Mouse (Mus musculus): ENCODE results near the gene Adamts12. TPM values are rescaled to one million over a fixed set of nuclear protein-coding genes. Genes with fewer than 3 reads are reported as not detected.

The Adamts12 gene
- polyA plus RNA-seq, 1 experiment = 0.15 TPM

- no peaks in the 10 kb centered on the region for H3K4me1 ChIP-seq (ENCODE audit: control insufficient read depth, insufficient read depth, low read length)
- no peak for TF ChIP-seq POLR2A (IDR thresholded peaks at IDR 0.05; ENCODE audit: borderline replicate concordance, insufficient read depth, low read length)
- TF ChIP-seq CTCF (IDR thresholded peaks at IDR 0.05; ENCODE audit: borderline replicate concordance, insufficient read depth, low read depth, low read length) = no peak
- H3K4me3 ChIP-seq (replicated peaks; ENCODE audit: insufficient read depth, low read depth, low read length) = no peak overlapping the region
- DNase-seq = peak in 1 of 2 experiments; percentile 3
- WGBS = 59% methylated on average over 13 of the region's 13 CpGs
- no peak overlapping the region for H3K27ac ChIP-seq (ENCODE audit: insufficient read depth, low read length)
- H3K27me3 ChIP-seq (ENCODE audit: control insufficient read depth, insufficient read depth, low read length) = no peaks in the 10 kb centered on the region
Observed at GRCm38 (mm10) chr15:11174842-11175241, 110.3 kb downstream of the Adamts12 start.

GRCm38 (mm10) chr15:11177448-11177847, 112.9 kb downstream of the Adamts12 start:
- Histone ChIP-seq H3K4me3 (replicated peaks; ENCODE audit: insufficient read depth, low read depth, low read length) (no peak overlapping the region), H3K27ac (ENCODE audit: insufficient read depth, low read length) (no peak overlapping the region), H3K27me3 (ENCODE audit: control insufficient read depth, insufficient read depth, low read length) (no peaks in the 10 kb centered on the region), H3K4me1 (ENCODE audit: control insufficient read depth, insufficient read depth, low read length) (no peaks in the 10 kb centered on the region)
- no peak for DNase-seq
- 41% methylated on average over 9 of the region's 9 CpGs for WGBS
- TF ChIP-seq CTCF (IDR thresholded peaks at IDR 0.05; ENCODE audit: borderline replicate concordance, insufficient read depth, low read depth, low read length) = no peak
- no peak for TF ChIP-seq POLR2A (IDR thresholded peaks at IDR 0.05; ENCODE audit: borderline replicate concordance, insufficient read depth, low read length)

GRCm38 (mm10) chr15:11179751-11180169, 115.2 kb downstream of the Adamts12 start:
- WGBS = 13% methylated on average over 2 of the region's 2 CpGs
- Histone ChIP-seq H3K27ac (ENCODE audit: insufficient read depth, low read length) (no peak overlapping the region), H3K27me3 (ENCODE audit: control insufficient read depth, insufficient read depth, low read length) (no peaks in the 10 kb centered on the region), H3K4me3 (replicated peaks; ENCODE audit: insufficient read depth, low read depth, low read length) (no peak overlapping the region), H3K4me1 (ENCODE audit: control insufficient read depth, insufficient read depth, low read length) (no peaks in the 10 kb centered on the region)
- DNase-seq = peak in 1 of 2 experiments; percentile 11
- TF ChIP-seq CTCF (IDR thresholded peaks at IDR 0.05; ENCODE audit: borderline replicate concordance, insufficient read depth, low read depth, low read length) (no peak), POLR2A (IDR thresholded peaks at IDR 0.05; ENCODE audit: borderline replicate concordance, insufficient read depth, low read length) (no peak)

GRCm38 (mm10) chr15:11186711-11187110, 122.1 kb downstream of the Adamts12 start:
- no peak for TF ChIP-seq CTCF (IDR thresholded peaks at IDR 0.05; ENCODE audit: borderline replicate concordance, insufficient read depth, low read depth, low read length)
- no peak for TF ChIP-seq POLR2A (IDR thresholded peaks at IDR 0.05; ENCODE audit: borderline replicate concordance, insufficient read depth, low read length)
- WGBS = 29% methylated on average over 4 of the region's 4 CpGs
- DNase-seq = no peak
- Histone ChIP-seq H3K27me3 (ENCODE audit: control insufficient read depth, insufficient read depth, low read length) (no peaks in the 10 kb centered on the region), H3K4me1 (ENCODE audit: control insufficient read depth, insufficient read depth, low read length) (no peaks in the 10 kb centered on the region), H3K27ac (ENCODE audit: insufficient read depth, low read length) (no peak overlapping the region), H3K4me3 (replicated peaks; ENCODE audit: insufficient read depth, low read depth, low read length) (no peak overlapping the region)

- no peak for DNase-seq
- H3K4me3 ChIP-seq (replicated peaks; ENCODE audit: insufficient read depth, low read depth, low read length) = no peak overlapping the region
- 84% methylated on average over 4 of the region's 4 CpGs for WGBS
- no peak for TF ChIP-seq POLR2A (IDR thresholded peaks at IDR 0.05; ENCODE audit: borderline replicate concordance, insufficient read depth, low read length)
- no peak for TF ChIP-seq CTCF (IDR thresholded peaks at IDR 0.05; ENCODE audit: borderline replicate concordance, insufficient read depth, low read depth, low read length)
- no peaks in the 10 kb centered on the region for H3K27me3 ChIP-seq (ENCODE audit: control insufficient read depth, insufficient read depth, low read length)
- H3K4me1 ChIP-seq (ENCODE audit: control insufficient read depth, insufficient read depth, low read length) = no peaks in the 10 kb centered on the region
- no peak overlapping the region for H3K27ac ChIP-seq (ENCODE audit: insufficient read depth, low read length)
Observed at GRCm38 (mm10) chr15:11190447-11190846, 125.9 kb downstream of the Adamts12 start.

GRCm38 (mm10) chr15:11192762-11193161, 128.2 kb downstream of the Adamts12 start:
- no peak for DNase-seq
- Histone ChIP-seq H3K27ac (ENCODE audit: insufficient read depth, low read length) (no peak overlapping the region), H3K4me1 (ENCODE audit: control insufficient read depth, insufficient read depth, low read length) (no peaks in the 10 kb centered on the region), H3K27me3 (ENCODE audit: control insufficient read depth, insufficient read depth, low read length) (no peaks in the 10 kb centered on the region), H3K4me3 (replicated peaks; ENCODE audit: insufficient read depth, low read depth, low read length) (no peak overlapping the region)
- TF ChIP-seq CTCF (IDR thresholded peaks at IDR 0.05; ENCODE audit: borderline replicate concordance, insufficient read depth, low read depth, low read length) (no peak), POLR2A (IDR thresholded peaks at IDR 0.05; ENCODE audit: borderline replicate concordance, insufficient read depth, low read length) (no peak)
- 86% methylated on average over 2 of the region's 2 CpGs for WGBS

- H3K27ac ChIP-seq (ENCODE audit: insufficient read depth, low read length) = no peak overlapping the region
- DNase-seq = peak in 1 of 2 experiments; percentile 29
- H3K27me3 ChIP-seq (ENCODE audit: control insufficient read depth, insufficient read depth, low read length) = no peaks in the 10 kb centered on the region
- no peak overlapping the region for H3K4me3 ChIP-seq (replicated peaks; ENCODE audit: insufficient read depth, low read depth, low read length)
- WGBS = 34% methylated on average over 6 of the region's 6 CpGs
- TF ChIP-seq POLR2A (IDR thresholded peaks at IDR 0.05; ENCODE audit: borderline replicate concordance, insufficient read depth, low read length) = no peak
- no peak for TF ChIP-seq CTCF (IDR thresholded peaks at IDR 0.05; ENCODE audit: borderline replicate concordance, insufficient read depth, low read depth, low read length)
- no peaks in the 10 kb centered on the region for H3K4me1 ChIP-seq (ENCODE audit: control insufficient read depth, insufficient read depth, low read length)
Observed at GRCm38 (mm10) chr15:11197051-11197450, 132.5 kb downstream of the Adamts12 start.

- H3K4me1 ChIP-seq (ENCODE audit: control insufficient read depth, insufficient read depth, low read length) = no peaks in the 10 kb centered on the region
- H3K27me3 ChIP-seq (ENCODE audit: control insufficient read depth, insufficient read depth, low read length) = no peaks in the 10 kb centered on the region
- no peak for DNase-seq
- 79% methylated on average over 7 of the region's 7 CpGs for WGBS
- no peak overlapping the region for H3K27ac ChIP-seq (ENCODE audit: insufficient read depth, low read length)
- no peak for TF ChIP-seq CTCF (IDR thresholded peaks at IDR 0.05; ENCODE audit: borderline replicate concordance, insufficient read depth, low read depth, low read length)
- TF ChIP-seq POLR2A (IDR thresholded peaks at IDR 0.05; ENCODE audit: borderline replicate concordance, insufficient read depth, low read length) = no peak
- no peak overlapping the region for H3K4me3 ChIP-seq (replicated peaks; ENCODE audit: insufficient read depth, low read depth, low read length)
Observed at GRCm38 (mm10) chr15:11198246-11198795, 133.7 kb downstream of the Adamts12 start.

Measured in cerebellum, adult 2 months (tissue).